In genomic region chr16:20610501-20611356, GRCm38 (mm10) we compare ENCODE assay signal across 8 mouse cellular contexts. TPM values are rescaled to one million over a fixed set of nuclear protein-coding genes. Genes with fewer than 3 reads are reported as not detected.
DNase-seq lines count a peak whose midpoint lies in the region; ATAC-seq lines count a peak whose summit lies in the region.

No protein-coding gene starts in this region.

- H3K4me1 ChIP-seq in intestine, embryonic 16.5 days (ENCODE audit: control insufficient read depth, insufficient read depth, low read length): peaks cover 11% of the 10 kb centered on the region; the same call in 1 of the 2 replicates
- H3K4me1 ChIP-seq in limb, embryonic 15.5 days: peaks cover 9% of the 10 kb centered on the region
- peaks cover 20% of the 10 kb centered on the region for H3K4me1 ChIP-seq in midbrain, embryonic 16.5 days (ENCODE audit: control insufficient read depth, insufficient read depth, low read length)

- H3K36me3 ChIP-seq in intestine, embryonic 16.5 days (ENCODE audit: control insufficient read depth, insufficient read depth, low read length): peaks cover 6% of the 10 kb centered on the region; the same call in 1 of the 2 replicates
- peaks cover 26% of the 10 kb centered on the region for H3K36me3 ChIP-seq in limb, embryonic 15.5 days
- peaks cover 17% of the 10 kb centered on the region for H3K36me3 ChIP-seq in midbrain, embryonic 16.5 days (ENCODE audit: control insufficient read depth, insufficient read depth, low read length)

- peak; percentile 83 for DNase-seq in 3134 (ENCODE audit: extremely low read depth, insufficient read length, low spot score)
- peak; percentile 72 to 74 for DNase-seq in adrenal gland, adult 18-20 months (ENCODE audit: low spot score in 2 of 2)
- peak; percentile 75 for DNase-seq in embryo, embryonic 11.5 days (ENCODE audit: low read depth, low spot score)
- peak; percentile 67 to 74 for DNase-seq in spleen, postnatal 10 days (ENCODE audit: low spot score in 2 of 2)

- WGBS in intestine, embryonic 16.5 days: under 1% methylated on average over 28 of the region's 28 CpGs
- under 1% methylated on average over 28 of the region's 28 CpGs for WGBS in limb, embryonic 15.5 days
- under 1% methylated on average over 28 of the region's 28 CpGs for WGBS in midbrain, embryonic 16.5 days

- no peaks in the 10 kb centered on the region for H3K9me3 ChIP-seq in intestine, embryonic 16.5 days (ENCODE audit: control insufficient read depth, low read length)
- H3K9me3 ChIP-seq in limb, embryonic 15.5 days: no peaks in the 10 kb centered on the region
- H3K9me3 ChIP-seq in midbrain, embryonic 16.5 days (replicated peaks; ENCODE audit: control insufficient read depth, low read length, poor library complexity, severe bottlenecking): no peaks in the 10 kb centered on the region

- H3K9ac ChIP-seq in intestine, embryonic 16.5 days (ENCODE audit: low read depth, low read length): peak overlapping the region; percentile 86
- H3K9ac ChIP-seq in limb, embryonic 15.5 days: peak overlapping the region; percentile 61
- H3K9ac ChIP-seq in midbrain, embryonic 16.5 days (ENCODE audit: low read depth, low read length): peak overlapping the region; percentile 95

- H3K27ac ChIP-seq in intestine, embryonic 16.5 days (ENCODE audit: low read length): peak overlapping the region; percentile 83
- peak overlapping the region; percentile 85 for H3K27ac ChIP-seq in limb, embryonic 15.5 days
- H3K27ac ChIP-seq in midbrain, embryonic 16.5 days (ENCODE audit: low read length): peak overlapping the region; percentile 89

- H3K4me3 ChIP-seq in intestine, embryonic 16.5 days (ENCODE audit: low read length): peak overlapping the region; percentile 91
- H3K4me3 ChIP-seq in limb, embryonic 15.5 days: peak overlapping the region; percentile 58
- H3K4me3 ChIP-seq in midbrain, embryonic 16.5 days (ENCODE audit: low read depth, low read length): peak overlapping the region; percentile 84

- H3K4me2 ChIP-seq in intestine, embryonic 16.5 days (ENCODE audit: low read depth, low read length): peak overlapping the region; percentile 85
- H3K4me2 ChIP-seq in limb, embryonic 15.5 days: peak overlapping the region; percentile 91
- H3K4me2 ChIP-seq in midbrain, embryonic 16.5 days (ENCODE audit: low read length): peak overlapping the region; percentile 89

- ATAC-seq in granulocyte monocyte progenitor cell, adult 5-6 weeks (replicated peaks; ENCODE audit: poor library complexity, severe bottlenecking): peak; percentile 79
- peak; percentile 62 for ATAC-seq in intestine, embryonic 16.5 days
- no peak; the same call in 1 of the 2 replicates for ATAC-seq in limb, embryonic 15.5 days (ENCODE audit: insufficient number of reproducible peaks, low FRiP score, low TSS enrichment, low read depth)
- ATAC-seq in midbrain, embryonic 16.5 days: peak; percentile 79

- no peaks in the 10 kb centered on the region for H3K27me3 ChIP-seq in intestine, embryonic 16.5 days (replicated peaks; ENCODE audit: control insufficient read depth, insufficient read depth, low read length)
- H3K27me3 ChIP-seq in limb, embryonic 15.5 days: no peaks in the 10 kb centered on the region
- H3K27me3 ChIP-seq in midbrain, embryonic 16.5 days (ENCODE audit: control insufficient read depth, insufficient read depth, low read depth, low read length): no peaks in the 10 kb centered on the region

RNA-seq across cellular contexts. Expression of gene Eef1akmt4, which starts 0.7 kb away (rescaled TPM):
- total RNA-seq in adrenal gland, adult 18-20 months (2021): 10 to 100 TPM in 1 of 2 experiments, 1 to 10 TPM in 1; 9.4 to 10.2 TPM
- 34.5 and 65.8 TPM in 2 replicates for total RNA-seq in granulocyte monocyte progenitor cell, adult 5-6 weeks (2014; fragmentation: Nextera tagmentation)
- 12.4 and 15.5 TPM in 2 replicates for total RNA-seq in granulocyte monocyte progenitor cell, adult 5-6 weeks (2017)
- 31.7 and 34.7 TPM in 2 replicates for polyA plus RNA-seq in intestine, embryonic 16.5 days (2015; fragmentation: Nextera tagmentation; extraction: Ambion mirVana)
- polyA plus RNA-seq in limb, embryonic 15.5 days (2015; fragmentation: Nextera tagmentation; extraction: Ambion mirVana): 29.6 and 29.7 TPM in 2 replicates
- polyA plus RNA-seq in midbrain, embryonic 16.5 days (2015; fragmentation: Nextera tagmentation; extraction: Ambion mirVana): 7.8 and 7.9 TPM in 2 replicates

RNA-seq across cellular contexts. Expression of gene Gm49333, which starts 0.7 kb away (rescaled TPM):
- total RNA-seq in adrenal gland, adult 18-20 months (2021): not detected
- total RNA-seq in granulocyte monocyte progenitor cell, adult 5-6 weeks (2014; fragmentation: Nextera tagmentation): not detected in 2 replicates
- total RNA-seq in granulocyte monocyte progenitor cell, adult 5-6 weeks (2017): not detected in 2 replicates
- not detected in 2 replicates for polyA plus RNA-seq in intestine, embryonic 16.5 days (2015; fragmentation: Nextera tagmentation; extraction: Ambion mirVana)
- not detected in 2 replicates for polyA plus RNA-seq in limb, embryonic 15.5 days (2015; fragmentation: Nextera tagmentation; extraction: Ambion mirVana)
- polyA plus RNA-seq in midbrain, embryonic 16.5 days (2015; fragmentation: Nextera tagmentation; extraction: Ambion mirVana): not detected in 2 replicates

RNA-seq across cellular contexts. Expression of gene Alg3, which starts 0.8 kb away (rescaled TPM):
- 10 to 100 TPM; 24.8 to 31.2 TPM for total RNA-seq in adrenal gland, adult 18-20 months (2021)
- total RNA-seq in granulocyte monocyte progenitor cell, adult 5-6 weeks (2014; fragmentation: Nextera tagmentation): 39.6 and 41.2 TPM in 2 replicates
- total RNA-seq in granulocyte monocyte progenitor cell, adult 5-6 weeks (2017): 18.2 and 25.2 TPM in 2 replicates
- polyA plus RNA-seq in intestine, embryonic 16.5 days (2015; fragmentation: Nextera tagmentation; extraction: Ambion mirVana): 44.3 and 47.5 TPM in 2 replicates
- 33.6 and 38.4 TPM in 2 replicates for polyA plus RNA-seq in limb, embryonic 15.5 days (2015; fragmentation: Nextera tagmentation; extraction: Ambion mirVana)
- 39.6 and 41.6 TPM in 2 replicates for polyA plus RNA-seq in midbrain, embryonic 16.5 days (2015; fragmentation: Nextera tagmentation; extraction: Ambion mirVana)

RNA-seq across cellular contexts. Expression of gene Camk2n2, which starts 10.4 kb away (rescaled TPM):
- 100 to 1,000 TPM in 1 of 2 experiments, 10 to 100 TPM in 1; 45.6 to 212 TPM for total RNA-seq in adrenal gland, adult 18-20 months (2021)
- 0.56 TPM in 1 of 2 replicates, not detected in the other for total RNA-seq in granulocyte monocyte progenitor cell, adult 5-6 weeks (2014; fragmentation: Nextera tagmentation)
- total RNA-seq in granulocyte monocyte progenitor cell, adult 5-6 weeks (2017): 0.43 and 1.8 TPM in 2 replicates
- polyA plus RNA-seq in intestine, embryonic 16.5 days (2015; fragmentation: Nextera tagmentation; extraction: Ambion mirVana): 0.38 and 0.40 TPM in 2 replicates
- polyA plus RNA-seq in limb, embryonic 15.5 days (2015; fragmentation: Nextera tagmentation; extraction: Ambion mirVana): 1.1 and 1.2 TPM in 2 replicates
- polyA plus RNA-seq in midbrain, embryonic 16.5 days (2015; fragmentation: Nextera tagmentation; extraction: Ambion mirVana): 34.5 and 40.1 TPM in 2 replicates

RNA-seq across cellular contexts. Expression of gene Ece2, which starts 18.9 kb away (rescaled TPM):
- total RNA-seq in adrenal gland, adult 18-20 months (2021): 10 to 100 TPM in 1 of 2 experiments, 1 to 10 TPM in 1; 9.4 to 17.1 TPM
- total RNA-seq in granulocyte monocyte progenitor cell, adult 5-6 weeks (2014; fragmentation: Nextera tagmentation): 0.77 TPM in 1 of 2 replicates, not detected in the other
- total RNA-seq in granulocyte monocyte progenitor cell, adult 5-6 weeks (2017): 1.3 TPM in 1 of 2 replicates, not detected in the other
- 1.7 TPM in 2 replicates for polyA plus RNA-seq in intestine, embryonic 16.5 days (2015; fragmentation: Nextera tagmentation; extraction: Ambion mirVana)
- 5.3 and 6.3 TPM in 2 replicates for polyA plus RNA-seq in limb, embryonic 15.5 days (2015; fragmentation: Nextera tagmentation; extraction: Ambion mirVana)
- 23.2 and 23.6 TPM in 2 replicates for polyA plus RNA-seq in midbrain, embryonic 16.5 days (2015; fragmentation: Nextera tagmentation; extraction: Ambion mirVana)
